Mouse (Mus musculus) hindbrain, postnatal 0 days (tissue): ENCODE results near the gene Zdhhc12. TPM values are rescaled to one million over a fixed set of nuclear protein-coding genes. Genes with fewer than 3 reads are reported as not detected.
A peak's percentile ranks its signal among the peaks of the same experiment; 100 is the strongest.

ENCODE experiments used
- ATAC-seq: fragments of 200-750 bp; cut with Nextera tagmentation; 2 replicates; pipeline ENCODE4 v1.8.0; 2017; ENCODE audit warnings: mild to moderate bottlenecking, moderate TSS enrichment, moderate library complexity
- DNase-seq: peaks from one replicate; pipeline ENCODE4 v3.0.0-alpha.2; 2015; ENCODE audit warnings: low spot score
- H3K27ac ChIP-seq: fragments of 300-500 bp; sonication (generic); 2 replicates; pipeline ENCODE4 v1.5.1; 2014; ENCODE audit warnings: mild to moderate bottlenecking
- H3K27me3 ChIP-seq: fragments of 300-500 bp; sonication (generic); 2 replicates; pipeline ENCODE4 v1.6.1; 2014; ENCODE audit warnings: low read length, mixed read lengths; ENCODE audit not compliant: insufficient read depth
- H3K36me3 ChIP-seq: fragments of 300-500 bp; sonication (generic); 2 replicates; pipeline ENCODE4 v1.6.1; 2014; ENCODE audit warnings: low read length, mixed read lengths; ENCODE audit not compliant: insufficient read depth
- H3K4me1 ChIP-seq: fragments of 300-500 bp; sonication (generic); 2 replicates; pipeline ENCODE4 v1.6.1; 2014; ENCODE audit warnings: antibody characterized with exemption, low read length, mixed read lengths; ENCODE audit not compliant: insufficient read depth
- H3K4me2 ChIP-seq: fragments of 300-500 bp; sonication (generic); 2 replicates; pipeline ENCODE4 v1.6.1; 2014; ENCODE audit warnings: low read depth, mild to moderate bottlenecking, low read length, moderate library complexity, mixed read lengths
- H3K4me3 ChIP-seq: fragments of 300-500 bp; sonication (generic); 2 replicates; pipeline ENCODE4 v1.5.1; 2014; ENCODE audit warnings: low read length
- H3K9ac ChIP-seq: fragments of 300-500 bp; sonication (generic); replicated peaks from 2 replicates; pipeline ENCODE4 v1.6.1; 2014; ENCODE audit warnings: mild to moderate bottlenecking, low read length, moderate library complexity, mixed read lengths
- H3K9me3 ChIP-seq: fragments of 300-500 bp; sonication (generic); 2 replicates; pipeline ENCODE4 v1.6.1; 2016; ENCODE audit warnings: low read length, mixed read lengths
- CTCF ChIP-seq: IDR thresholded peaks from 2 replicates; pipeline ENCODE4 v1.5.1; 2016; ENCODE audit warnings: antibody characterized with exemption, control low read depth, low read depth
- WGBS: fragments of 180-500 bp; shearing (Covaris S2); extraction: QIAGEN DNeasy Blood & Tissue Kit; methylation state at CpG from one replicate; pipeline ENCODE4 v1.1.7; 2014; 5-methylcytosine and 5-hydroxymethylcytosine counted together
- polyA plus RNA-seq: library from polyadenylated mRNA; unstranded; fragments of >200 nt; fragmentation: Nextera tagmentation; extraction: Ambion mirVana; gene quantifications from 2 replicates; pipeline ENCODE4 v1.2.1, GENCODE M21; 2015
- total RNA-seq: library from RNA; depleted of rRNA; stranded (reverse); fragments of >200 nt; gene quantifications from 2 replicates; pipeline ENCODE4 v1.2.3, GENCODE M21; 2014

The Zdhhc12 gene
- total and polyA plus RNA-seq, 2 experiments from 2014 or later = 30.2 to 35.0 TPM

GRCm38 (mm10) chr2:30076959-30077358 lies 16.5 kb downstream of the Zdhhc12 start:
- no peak overlapping the region for H3K9ac ChIP-seq

DNA sequence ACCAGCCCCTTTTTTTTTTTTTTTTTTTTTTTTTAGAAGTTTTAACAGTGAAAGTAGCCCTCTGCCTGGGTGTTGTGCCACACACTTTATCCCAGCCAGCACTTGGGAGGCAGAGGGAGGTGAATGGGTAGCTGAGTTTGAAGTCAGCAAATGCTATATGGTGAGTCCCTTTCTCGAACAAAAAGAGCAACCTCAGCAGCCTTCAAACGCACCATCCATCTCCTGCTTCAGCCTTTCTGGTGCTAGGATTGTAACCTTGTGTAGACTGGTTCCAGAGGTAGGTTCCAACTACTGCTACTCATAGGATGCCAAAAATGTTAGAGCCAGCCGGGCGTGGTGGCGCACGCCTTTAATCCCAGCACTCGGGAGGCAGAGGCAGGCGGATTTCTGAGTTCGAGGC lies 17.0 kb downstream of the Zdhhc12 start:
- WGBS = 91% methylated on average over 9 of the region's 9 CpGs

More at GRCm38 (mm10) chr2:30076959-30077358, 16.5 kb downstream of the Zdhhc12 start:
- Histone ChIP-seq H3K27ac (no peak overlapping the region), H3K27me3 (no peaks in the 10 kb centered on the region), H3K4me3 (peak overlapping the region; percentile 40; the same call in 1 of the 2 replicates), H3K4me1 (no peaks in the 10 kb centered on the region), H3K36me3 (0 out of 2 replicates have a peak, but pooled peaks cover 6% of the 10 kb centered on the region), H3K9me3 (no peaks in the 10 kb centered on the region), H3K4me2 (peak overlapping the region; percentile 85)
- WGBS = 70% methylated on average over 6 of the region's 6 CpGs
- no peak for TF ChIP-seq CTCF
- ATAC-seq = peak; percentile 48
- no peak for DNase-seq

GRCm38 (mm10) chr2:30075625-30076024 lies 17.8 kb downstream of the Zdhhc12 start:
- Histone ChIP-seq H3K9ac (no peak overlapping the region), H3K4me3 (no peak overlapping the region), H3K9me3 (no peaks in the 10 kb centered on the region), H3K27ac (no peak overlapping the region), H3K4me2 (no peak overlapping the region), H3K4me1 (no peaks in the 10 kb centered on the region), H3K36me3 (peaks cover 7% of the 10 kb centered on the region; the same call in 1 of the 2 replicates), H3K27me3 (no peaks in the 10 kb centered on the region)
- DNase-seq (no peak), ATAC-seq (no peak)
- no peak for TF ChIP-seq CTCF
- 83% methylated on average over 3 of the region's 3 CpGs for WGBS

More for the DNA sequence above, 17.0 kb downstream of the Zdhhc12 start:
- TF ChIP-seq CTCF = no peak
- Histone ChIP-seq H3K27me3 (no peaks in the 10 kb centered on the region), H3K4me1 (no peaks in the 10 kb centered on the region), H3K9me3 (no peaks in the 10 kb centered on the region), H3K4me2 (no peak overlapping the region), H3K36me3 (0 out of 2 replicates have a peak, but pooled peaks cover 6% of the 10 kb centered on the region), H3K9ac (no peak overlapping the region), H3K4me3 (no peak overlapping the region), H3K27ac (no peak overlapping the region)
- ATAC-seq = no peak
- DNase-seq = no peak

DNA sequence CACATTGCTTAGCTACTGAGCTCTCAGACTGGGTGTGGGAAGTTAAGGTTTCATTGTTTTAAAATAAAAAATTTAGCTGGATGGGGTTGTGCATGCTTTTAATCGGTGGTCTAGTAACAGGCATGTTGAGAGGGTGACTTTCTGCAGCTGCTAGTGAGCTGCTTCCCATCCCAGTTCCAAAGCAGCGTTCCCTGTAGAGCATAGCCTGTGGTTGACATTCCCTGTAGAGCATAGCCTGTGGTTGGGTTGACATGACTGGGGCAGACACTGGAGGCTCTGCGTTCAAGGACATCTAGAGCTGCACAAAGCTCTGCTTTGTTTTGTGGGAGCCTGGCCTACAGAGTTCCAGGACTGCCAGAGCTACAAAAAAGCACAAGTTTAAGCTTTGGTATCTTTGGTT lies 20.2 kb downstream of the Zdhhc12 start:
- Histone ChIP-seq H3K4me2 (no peak overlapping the region), H3K9ac (no peak overlapping the region), H3K27me3 (no peaks in the 10 kb centered on the region), H3K4me3 (no peak overlapping the region), H3K27ac (no peak overlapping the region), H3K4me1 (no peaks in the 10 kb centered on the region), H3K9me3 (no peaks in the 10 kb centered on the region), H3K36me3 (peaks cover 19% of the 10 kb centered on the region; the same call in 1 of the 2 replicates)
- no peak for ATAC-seq
- no peak for TF ChIP-seq CTCF
- 71% methylated on average over 3 of the region's 3 CpGs for WGBS
- DNase-seq = no peak

- Histone ChIP-seq H3K4me3 (no peak overlapping the region), H3K4me1 (no peaks in the 10 kb centered on the region), H3K27ac (no peak overlapping the region), H3K4me2 (no peak overlapping the region), H3K27me3 (no peaks in the 10 kb centered on the region), H3K36me3 (peaks cover 19% of the 10 kb centered on the region; the same call in 1 of the 2 replicates), H3K9ac (no peak overlapping the region), H3K9me3 (no peaks in the 10 kb centered on the region)
- TF ChIP-seq CTCF = no peak
- ATAC-seq (no peak), DNase-seq (no peak)
- WGBS = 77% methylated on average over 7 of the region's 7 CpGs
Observed at GRCm38 (mm10) chr2:30072875-30073274, 20.6 kb downstream of the Zdhhc12 start.

GRCm38 (mm10) chr2:30067962-30068361 lies 25.5 kb downstream of the Zdhhc12 start:
- H3K27me3 ChIP-seq = no peaks in the 10 kb centered on the region
- H3K36me3 ChIP-seq = peaks cover 18% of the 10 kb centered on the region; the same call in 1 of the 2 replicates
- DNase-seq (no peak), ATAC-seq (no peak)
- peak overlapping the region; percentile 76 for H3K4me2 ChIP-seq
- no peaks in the 10 kb centered on the region for H3K9me3 ChIP-seq
- TF ChIP-seq CTCF = no peak
- H3K27ac ChIP-seq = no peak overlapping the region
- peak overlapping the region; percentile 96; the same call in 1 of the 2 replicates for H3K9ac ChIP-seq
- H3K4me1 ChIP-seq = peaks cover 3% of the 10 kb centered on the region; the same call in 1 of the 2 replicates
- WGBS = 20% methylated on average over 7 of the region's 7 CpGs
- peak overlapping the region; percentile 100 for H3K4me3 ChIP-seq
